Mouse (Mus musculus): ENCODE measurements at regions not wholly inside any gene's neighbourhood (a gene's known extent, or its start where the extent isn't known, plus 50 kb on each side); places are given as distances from the start of the nearest gene placed in this dataset.

- WGBS = 28% methylated on average over 2 of the region's 2 CpGs
These were observed 66.1 kb upstream of the Tspan5 start for GRCm38 (mm10) chr3:138675881-138676280.

GRCm38 (mm10) chr3:138678351-138678750 is 63.6 kb upstream of the Tspan5 start:
- Histone ChIP-seq H3K4me1 (peaks cover 12% of the 10 kb centered on the region; the same call in 1 of the 2 replicates), H3K9me3 (replicated peaks) (no peaks in the 10 kb centered on the region), H3K9ac (no peak overlapping the region), H3K4me3 (no peak overlapping the region), H3K27ac (no peak overlapping the region), H3K27me3 (no peaks in the 10 kb centered on the region), H3K4me2 (no peak overlapping the region), H3K36me3 (ENCODE audit: poor library complexity, severe bottlenecking) (no peaks in the 10 kb centered on the region)
- WGBS = 65% methylated on average over 4 of the region's 4 CpGs
- ATAC-seq = no peak

More at GRCm38 (mm10) chr3:138675881-138676280, 66.1 kb upstream of the Tspan5 start:
- Histone ChIP-seq H3K27me3 (no peaks in the 10 kb centered on the region), H3K4me2 (no peak overlapping the region), H3K9me3 (replicated peaks) (no peaks in the 10 kb centered on the region), H3K4me3 (no peak overlapping the region), H3K27ac (no peak overlapping the region), H3K36me3 (ENCODE audit: poor library complexity, severe bottlenecking) (no peaks in the 10 kb centered on the region), H3K9ac (no peak overlapping the region), H3K4me1 (peaks cover 12% of the 10 kb centered on the region; the same call in 1 of the 2 replicates)
- no peak for ATAC-seq

DNA sequence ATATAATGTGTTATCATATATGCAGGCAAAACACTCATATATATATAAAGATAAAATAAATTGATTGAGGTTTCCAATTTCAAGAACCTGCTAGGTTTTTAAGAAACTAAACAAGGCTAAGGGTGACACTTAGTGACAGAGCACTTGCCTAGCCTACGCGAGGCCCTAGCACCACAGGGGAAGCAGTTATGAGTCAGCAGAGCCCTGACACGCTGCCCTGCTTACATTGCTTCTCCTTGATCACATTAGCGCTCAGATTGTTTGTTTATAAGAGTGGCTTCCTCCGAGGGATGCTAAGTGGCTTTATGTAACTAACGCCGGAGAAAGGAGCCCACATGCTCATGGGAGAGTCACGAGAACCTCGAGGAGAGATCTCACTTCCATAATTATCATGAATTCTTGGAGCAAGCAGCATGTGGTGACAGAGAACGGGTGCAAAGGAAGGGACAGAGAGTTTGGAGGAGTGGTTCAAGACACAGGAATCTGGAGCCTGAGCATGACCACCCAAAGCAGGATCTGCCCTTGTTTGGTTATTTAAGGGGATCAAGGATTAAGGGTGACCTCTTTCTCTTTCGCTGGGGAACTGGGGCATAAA is 55.3 kb upstream of the Tspan5 start:
- H3K27ac ChIP-seq = no peak overlapping the region
- H3K9me3 ChIP-seq (replicated peaks) = no peaks in the 10 kb centered on the region
- no peaks in the 10 kb centered on the region for H3K27me3 ChIP-seq
- no peak overlapping the region for H3K4me2 ChIP-seq
- no peak overlapping the region for H3K4me3 ChIP-seq
- ATAC-seq = no peak
- no peaks in the 10 kb centered on the region for H3K36me3 ChIP-seq (ENCODE audit: poor library complexity, severe bottlenecking)
- H3K9ac ChIP-seq = no peak overlapping the region
- WGBS = 62% methylated on average over 11 of the region's 11 CpGs
- H3K4me1 ChIP-seq = no peaks in the 10 kb centered on the region

GRCm38 (mm10) chr3:138688606-138689005 is 53.4 kb upstream of the Tspan5 start:
- H3K9me3 ChIP-seq (replicated peaks) = no peaks in the 10 kb centered on the region
- WGBS = 90% methylated on average over 5 of the region's 5 CpGs
- H3K27ac ChIP-seq = no peak overlapping the region
- H3K4me1 ChIP-seq = no peaks in the 10 kb centered on the region
- no peaks in the 10 kb centered on the region for H3K27me3 ChIP-seq
- no peak overlapping the region for H3K9ac ChIP-seq
- H3K36me3 ChIP-seq (ENCODE audit: poor library complexity, severe bottlenecking) = no peaks in the 10 kb centered on the region
- no peak for ATAC-seq
- H3K4me3 ChIP-seq = no peak overlapping the region
- H3K4me2 ChIP-seq = no peak overlapping the region
